Mouse (Mus musculus) frontal cortex, postnatal 36 days (tissue): ENCODE results near the gene Osbpl10.

Source experiments
- DNase-seq, 2 experiments: peaks; one replicate each; pipeline ENCODE4 v3.0.0; 2022; ENCODE audit warnings: low spot score in 2 of 2

Gene Osbpl10

DNA sequence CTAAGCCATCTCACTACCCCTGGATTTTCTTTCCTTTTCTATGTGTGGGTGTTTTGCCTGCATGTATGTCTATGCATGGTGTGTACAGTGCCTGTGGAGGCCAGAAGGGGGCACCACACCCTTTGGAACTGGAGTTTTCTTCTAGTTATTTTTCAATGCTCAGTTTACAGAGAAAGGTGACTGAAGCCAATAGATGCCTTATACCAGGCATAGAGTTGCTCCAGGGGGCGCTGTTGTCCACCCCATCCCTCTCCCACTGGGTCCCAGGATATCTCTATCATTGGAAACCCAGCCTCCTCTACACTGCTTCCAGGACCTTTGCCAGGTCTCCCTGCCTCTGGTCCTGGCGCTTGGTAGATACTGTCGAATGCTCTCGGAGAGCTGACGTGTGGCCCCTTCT is 184.7 kb downstream of the Osbpl10 start:
- peak in 1 of 2 experiments; percentile 36 for DNase-seq

DNA sequence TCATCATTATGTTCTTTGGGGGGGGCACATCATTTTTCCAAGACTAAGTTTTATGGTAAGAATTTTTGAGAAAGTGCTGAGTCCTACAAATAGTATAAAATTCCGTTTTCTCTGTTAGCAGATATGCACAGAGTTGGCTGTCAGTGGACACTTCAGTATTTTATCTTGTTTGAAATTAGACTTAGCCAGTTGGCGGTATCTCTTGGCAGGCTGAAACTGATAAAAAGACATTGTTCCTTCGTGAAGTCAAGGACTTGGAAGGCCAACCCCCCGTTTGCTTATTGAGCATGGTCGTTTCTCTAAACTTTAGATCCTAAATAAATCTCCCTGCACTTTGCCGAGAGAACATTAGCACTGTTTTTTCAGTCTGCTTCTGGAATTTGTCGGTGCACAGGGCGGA is 185.3 kb downstream of the Osbpl10 start:
- DNase-seq = no peak

DNA sequence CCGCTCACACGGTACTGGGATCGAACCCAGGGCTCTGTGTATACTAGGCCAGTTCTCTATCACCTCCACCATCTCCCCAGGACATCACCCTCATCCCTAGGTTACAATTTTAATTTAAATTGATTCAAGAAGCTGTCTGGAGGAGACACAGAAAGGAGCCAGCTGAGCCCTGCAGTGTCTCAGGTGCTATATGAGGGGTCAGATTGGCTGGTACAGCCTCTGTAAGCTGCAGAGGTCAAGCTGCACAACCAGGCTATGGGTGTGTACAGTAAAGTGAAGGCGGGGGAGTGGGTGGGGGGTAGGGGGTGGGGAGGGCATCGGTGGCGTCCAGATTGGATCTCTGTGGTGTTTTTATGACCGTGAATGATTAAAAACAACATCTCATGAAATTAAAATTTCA is 186.0 kb downstream of the Osbpl10 start:
- no peak for DNase-seq

DNA sequence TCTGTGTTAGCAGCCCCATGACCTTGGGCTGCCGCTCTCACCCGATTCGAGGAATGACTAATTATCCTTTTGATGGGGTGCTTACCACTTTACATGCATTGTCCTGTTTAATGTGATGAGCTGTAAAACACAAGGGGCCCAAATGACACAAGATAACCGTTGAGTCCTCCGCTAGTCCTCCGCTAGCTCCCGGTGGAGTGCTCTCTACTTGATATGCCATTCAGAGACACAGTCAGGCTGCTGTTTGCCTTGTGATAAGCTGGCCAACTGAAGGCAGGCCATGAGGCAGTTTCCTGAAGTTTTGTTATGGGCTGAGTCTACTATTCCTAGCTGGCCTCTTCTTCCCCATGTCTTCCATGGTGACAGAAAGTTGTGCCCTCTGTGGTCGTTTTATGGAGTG is 187.6 kb downstream of the Osbpl10 start:
- DNase-seq = no peak

DNA sequence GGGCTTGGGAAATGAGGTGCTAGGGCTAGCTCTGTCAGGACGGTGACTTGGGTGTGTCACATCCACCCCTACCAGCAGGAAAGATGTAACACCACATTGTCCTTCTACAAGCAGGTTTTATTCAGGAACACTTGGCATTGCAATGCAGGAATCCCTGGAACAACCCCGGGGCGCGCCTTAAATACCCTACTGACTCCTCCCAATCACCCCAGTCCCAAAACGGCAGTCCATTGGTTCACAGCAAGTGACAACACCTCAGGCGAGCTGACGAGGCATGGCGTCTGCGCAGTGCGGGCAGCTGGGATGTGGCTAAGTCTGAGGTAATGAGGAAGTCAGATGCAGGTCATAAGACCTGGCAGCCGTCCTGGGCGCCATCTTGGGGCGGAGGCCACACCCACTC is 191.2 kb downstream of the Osbpl10 start:
- DNase-seq = no peak

DNA sequence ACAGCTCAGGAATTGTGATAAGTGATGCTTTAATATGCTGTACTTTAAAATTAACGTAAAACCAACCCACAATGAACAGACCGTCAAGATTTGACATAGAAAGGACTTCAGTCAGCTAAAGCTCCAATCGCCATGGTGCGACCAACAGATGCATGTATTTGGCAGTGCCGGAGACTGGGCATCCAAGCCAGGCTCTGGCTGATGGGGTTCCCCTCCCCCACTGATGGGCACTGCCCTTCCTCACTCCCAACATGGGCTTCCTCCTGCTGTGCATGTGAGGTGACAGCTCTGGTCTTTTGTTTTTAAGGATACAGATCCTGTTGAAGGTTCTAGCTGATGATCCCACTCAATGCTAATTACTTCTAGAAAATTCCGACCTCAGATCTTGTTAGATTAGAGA is 193.7 kb downstream of the Osbpl10 start:
- no peak for DNase-seq

DNA sequence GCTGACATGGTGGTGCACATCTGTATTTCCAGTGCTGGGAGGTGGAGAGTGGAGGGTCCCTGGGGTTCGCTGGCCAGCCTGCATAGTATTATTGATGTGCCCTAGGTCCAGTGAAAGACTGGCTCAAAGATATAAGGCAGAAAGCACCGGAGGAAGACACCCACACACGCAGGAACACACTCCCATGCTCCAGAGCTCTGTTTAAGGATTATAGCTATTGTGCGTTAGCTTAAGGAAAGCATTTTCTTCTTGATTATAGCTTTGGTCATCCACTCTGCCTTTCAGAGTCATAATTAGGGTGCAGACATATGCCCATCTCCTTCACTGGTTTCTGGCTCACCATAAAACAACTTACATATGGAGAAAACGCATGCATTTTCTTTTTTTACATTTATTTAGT is 200.8 kb downstream of the Osbpl10 start:
- no peak for DNase-seq

DNA sequence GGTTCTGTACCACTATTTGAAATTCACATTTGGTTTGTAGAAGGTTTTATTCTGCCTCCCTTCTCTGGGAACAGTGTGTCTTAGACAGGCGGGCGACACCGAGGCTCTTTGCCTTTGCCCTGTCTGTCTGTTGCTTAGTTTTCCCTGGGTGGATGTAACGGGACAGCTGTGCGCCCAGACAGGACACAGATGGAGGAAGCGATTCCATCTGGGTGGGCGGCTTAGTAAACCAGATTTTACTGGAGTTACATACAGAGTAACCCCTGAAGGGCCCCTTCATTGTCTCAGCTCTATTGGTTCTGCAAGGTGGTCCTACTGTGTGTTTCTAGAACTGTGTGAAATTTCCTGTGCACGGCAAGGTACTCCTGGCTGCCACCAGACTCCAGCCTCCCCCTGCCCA is 201.6 kb downstream of the Osbpl10 start:
- peak in 1 of 2 experiments; percentile 22 for DNase-seq

DNA sequence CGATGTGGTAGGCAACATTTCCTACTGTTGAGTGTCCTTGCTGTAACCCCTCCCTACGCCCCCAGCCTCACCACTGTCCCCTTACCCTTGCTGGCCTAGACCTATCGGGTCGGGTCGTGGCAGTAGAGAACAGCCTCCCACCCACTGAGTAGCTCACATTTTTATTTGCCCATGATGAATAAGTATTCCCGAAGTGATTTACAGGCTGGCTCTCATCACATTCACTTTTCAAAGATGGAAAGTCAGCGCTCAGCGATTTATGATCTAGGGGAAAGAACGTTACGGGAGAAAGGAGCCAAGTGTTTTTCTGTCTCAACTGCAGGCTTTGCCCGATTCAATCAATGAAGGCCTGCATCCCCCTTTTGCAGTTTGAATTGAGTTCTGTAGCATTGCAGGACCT is 208.0 kb downstream of the Osbpl10 start:
- no peak for DNase-seq

DNA sequence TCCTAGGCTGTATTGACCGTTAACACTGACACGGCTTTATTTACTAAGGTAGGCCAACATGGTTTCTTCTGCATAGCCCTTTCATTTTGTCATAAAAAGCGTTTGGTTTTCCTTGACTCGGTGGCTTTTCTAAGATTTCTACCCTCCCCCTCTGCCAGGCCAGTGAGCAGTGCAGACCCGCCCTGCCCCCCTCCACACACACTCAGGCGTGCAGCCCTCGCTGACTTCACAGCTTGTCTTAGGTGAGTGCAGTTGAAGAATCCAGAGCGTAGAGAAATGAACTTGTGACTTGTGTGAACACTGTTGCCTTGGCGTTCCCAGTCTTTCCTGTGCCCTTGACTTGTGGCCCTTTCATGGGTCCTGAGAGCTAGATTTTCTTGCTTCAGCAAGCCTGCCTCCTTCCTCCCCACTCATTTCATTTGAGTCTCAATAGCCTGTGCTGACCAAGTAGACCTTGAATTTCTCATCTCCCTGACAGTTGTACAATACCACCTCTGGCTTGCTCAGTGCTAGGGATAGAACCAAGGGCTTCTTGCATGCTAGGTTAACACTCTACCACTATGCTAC is 212.1 kb downstream of the Osbpl10 start:
- no peak for DNase-seq

DNA sequence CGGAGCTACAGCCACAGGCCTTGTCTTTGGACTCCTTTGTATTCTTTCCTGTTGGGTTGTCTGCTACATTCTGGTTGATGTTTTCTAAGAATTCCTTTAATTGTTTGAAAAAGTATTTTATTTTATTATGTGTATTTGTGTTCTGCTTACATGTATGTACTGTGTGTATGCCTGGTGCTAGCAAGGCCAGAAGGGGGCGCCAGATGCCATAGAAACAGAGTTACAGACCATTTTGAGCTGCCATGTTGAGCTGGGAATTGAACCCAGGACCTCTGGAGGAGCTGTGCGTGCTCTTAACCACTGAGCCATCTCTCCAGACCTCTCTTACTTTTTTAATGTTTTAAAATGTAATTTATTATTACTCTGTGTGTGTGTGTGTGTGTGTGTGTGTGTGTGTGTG is 214.5 kb downstream of the Osbpl10 start:
- DNase-seq = no peak

DNA sequence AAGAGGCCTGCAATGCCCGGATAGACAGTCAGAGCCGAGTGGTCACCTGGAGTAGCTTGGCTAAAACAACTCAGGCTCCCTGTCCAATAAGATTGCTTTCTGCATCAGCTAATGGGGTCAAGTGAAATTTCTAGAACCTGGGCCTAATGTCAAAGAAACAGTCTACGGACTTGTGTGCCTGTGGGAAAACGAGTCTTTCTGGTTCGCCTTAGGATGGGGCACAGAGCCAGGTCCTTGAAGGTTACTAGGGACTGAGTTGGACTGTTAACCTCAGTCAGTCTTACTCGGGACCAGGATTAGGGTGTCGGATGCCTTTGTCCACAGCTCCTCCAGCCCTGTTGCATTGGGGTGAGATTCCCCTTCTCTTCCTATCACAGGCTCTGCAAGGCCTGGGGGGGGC is 218.7 kb downstream of the Osbpl10 start:
- no peak for DNase-seq

DNA sequence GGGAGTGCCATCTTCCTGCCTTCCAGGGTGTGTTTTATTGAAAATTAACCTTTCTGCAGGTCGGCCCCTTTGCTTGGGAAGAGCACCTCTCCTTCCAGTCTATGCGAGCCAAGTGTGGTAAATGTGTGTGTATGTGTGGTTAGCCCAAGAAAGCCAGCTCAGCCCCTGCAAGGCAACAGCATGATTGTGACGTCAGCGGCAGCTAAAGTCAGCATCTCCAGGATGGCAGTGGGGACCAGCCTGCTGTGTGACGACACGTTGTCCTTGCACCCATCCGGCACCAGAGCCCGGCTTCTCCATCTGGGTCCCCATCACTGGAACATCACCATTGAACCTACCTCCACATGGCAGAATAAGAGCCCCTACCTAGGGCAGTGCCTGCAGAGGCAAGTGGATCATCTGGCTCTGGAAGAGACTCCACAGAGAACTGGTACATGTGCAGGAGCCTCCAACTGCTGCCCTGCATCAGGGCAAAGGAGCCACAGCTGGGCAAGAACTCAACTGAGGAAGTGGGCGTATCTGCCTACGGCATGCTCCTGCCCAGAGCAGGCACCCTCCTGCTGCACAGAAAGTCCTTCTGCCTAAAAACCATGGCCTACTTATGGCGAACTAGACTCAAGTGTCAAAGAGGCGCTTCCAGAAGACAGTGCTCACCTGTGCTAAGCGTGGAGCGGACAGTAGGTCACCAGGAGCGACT is 221.9 kb downstream of the Osbpl10 start:
- DNase-seq = no peak

DNA sequence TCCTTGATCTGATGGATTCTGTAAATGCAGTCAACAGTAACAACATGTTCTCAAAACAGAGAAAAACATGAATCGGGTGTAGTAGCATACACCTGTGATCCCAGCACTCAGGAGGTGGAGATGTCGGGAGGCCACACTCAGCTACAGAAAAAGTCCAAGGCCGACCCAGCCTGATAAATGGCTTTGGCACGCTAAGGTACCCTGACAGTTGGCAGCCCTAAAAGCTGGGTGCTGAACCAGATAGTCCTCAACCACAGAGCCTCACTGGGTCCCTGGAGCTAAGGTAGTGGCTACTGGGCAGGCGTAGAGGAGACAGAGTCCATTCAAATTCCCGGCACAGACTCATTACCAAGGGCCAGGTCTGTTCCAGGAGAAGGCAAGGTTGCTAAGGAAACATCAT is 222.9 kb downstream of the Osbpl10 start:
- no peak for DNase-seq

DNA sequence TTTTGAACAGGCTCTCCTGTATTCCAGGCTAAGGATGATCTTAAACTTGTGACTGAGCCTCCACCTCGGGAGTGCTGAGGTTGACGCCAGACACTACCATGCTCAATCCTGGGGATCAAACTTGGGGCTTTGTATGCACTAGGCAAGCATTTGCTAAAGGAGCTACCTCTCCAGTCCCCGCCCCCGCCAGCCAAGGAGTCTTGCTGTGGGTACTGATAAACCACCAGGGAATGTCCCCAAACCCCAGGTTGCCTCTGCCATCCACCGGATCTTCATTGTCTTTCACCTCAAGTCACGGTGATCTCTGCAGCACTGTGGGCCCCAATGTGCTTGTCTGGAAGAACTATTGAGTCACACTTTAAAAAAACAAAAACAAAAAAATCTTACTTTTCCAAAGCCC is 224.8 kb downstream of the Osbpl10 start:
- DNase-seq = no peak

DNA sequence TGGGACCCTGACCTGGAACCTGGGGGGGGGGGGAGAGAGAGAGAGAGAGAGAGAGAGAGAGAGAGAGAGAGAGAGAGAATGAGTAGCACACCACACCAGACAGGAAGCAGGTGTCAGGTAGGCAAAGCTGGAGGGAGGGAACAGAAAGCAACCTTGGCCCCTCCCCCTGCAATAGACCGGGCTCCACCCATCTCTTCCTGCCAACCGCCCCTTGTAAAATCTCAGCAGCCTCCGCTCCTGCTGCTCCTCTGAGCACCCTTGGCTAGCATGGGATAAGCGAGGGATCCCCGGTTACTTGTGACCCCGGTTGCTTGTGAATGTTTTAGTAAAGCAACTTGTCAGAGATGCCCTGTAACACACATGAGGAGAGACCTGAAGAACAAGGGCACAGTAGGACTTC is 227.1 kb downstream of the Osbpl10 start:
- DNase-seq = no peak

DNA sequence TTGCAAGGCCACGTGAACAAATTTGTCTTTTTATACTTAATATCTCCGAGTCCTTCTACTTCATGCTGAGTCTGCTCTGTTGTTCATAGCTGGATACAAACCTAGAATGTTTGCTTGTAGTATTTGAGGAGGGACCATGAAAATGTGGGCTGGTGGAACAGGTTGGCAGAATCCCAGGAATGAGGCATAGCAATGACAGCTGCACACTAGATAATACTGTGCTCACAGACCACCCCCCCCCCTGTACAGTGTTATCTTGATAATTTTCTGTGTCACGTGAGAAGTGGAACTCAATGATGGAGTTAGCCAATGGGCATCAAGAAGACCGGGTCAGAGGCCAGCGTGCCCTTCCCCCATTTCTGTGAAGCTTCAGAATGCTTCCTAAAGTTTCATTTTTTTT is 227.8 kb downstream of the Osbpl10 start:
- DNase-seq = no peak

DNA sequence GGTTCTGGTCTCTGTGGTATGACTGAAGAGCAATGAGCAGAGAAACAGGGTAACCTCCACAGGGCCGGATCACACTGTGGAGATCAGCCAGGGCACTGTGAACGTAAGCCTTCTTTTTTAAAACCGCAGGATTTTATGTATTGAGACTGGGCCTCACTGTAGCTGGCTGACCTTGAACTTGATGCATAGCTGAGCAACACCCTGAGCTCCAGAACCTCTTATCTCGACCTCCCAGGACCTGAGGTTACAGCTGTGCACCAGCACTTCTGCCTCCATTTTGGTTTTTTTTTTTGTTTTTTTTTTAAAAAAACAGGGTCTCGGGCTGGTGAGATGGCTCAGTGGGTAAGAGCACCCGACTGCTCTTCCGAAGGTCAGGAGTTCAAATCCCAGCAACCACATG is 231.4 kb downstream of the Osbpl10 start:
- no peak for DNase-seq

DNA sequence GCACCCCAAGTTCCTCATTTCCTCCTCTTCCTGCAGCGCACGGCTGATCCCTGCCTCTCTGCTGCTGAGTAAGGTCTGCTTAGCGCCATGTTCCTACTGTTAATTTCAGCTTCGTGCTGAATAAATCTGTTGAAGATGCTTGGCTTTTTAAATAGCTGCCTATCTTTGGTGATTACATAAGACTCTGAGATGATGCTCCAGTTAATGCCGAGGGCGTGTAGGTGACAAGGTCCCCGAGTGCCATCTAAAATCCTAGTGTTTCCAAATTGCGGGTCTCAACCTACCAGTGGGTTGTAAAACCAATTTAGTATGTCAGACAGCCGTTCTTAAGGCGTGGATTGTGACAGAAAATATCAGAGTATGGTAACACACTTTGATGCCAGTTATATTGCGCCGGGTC is 232.2 kb downstream of the Osbpl10 start:
- DNase-seq = no peak

DNA sequence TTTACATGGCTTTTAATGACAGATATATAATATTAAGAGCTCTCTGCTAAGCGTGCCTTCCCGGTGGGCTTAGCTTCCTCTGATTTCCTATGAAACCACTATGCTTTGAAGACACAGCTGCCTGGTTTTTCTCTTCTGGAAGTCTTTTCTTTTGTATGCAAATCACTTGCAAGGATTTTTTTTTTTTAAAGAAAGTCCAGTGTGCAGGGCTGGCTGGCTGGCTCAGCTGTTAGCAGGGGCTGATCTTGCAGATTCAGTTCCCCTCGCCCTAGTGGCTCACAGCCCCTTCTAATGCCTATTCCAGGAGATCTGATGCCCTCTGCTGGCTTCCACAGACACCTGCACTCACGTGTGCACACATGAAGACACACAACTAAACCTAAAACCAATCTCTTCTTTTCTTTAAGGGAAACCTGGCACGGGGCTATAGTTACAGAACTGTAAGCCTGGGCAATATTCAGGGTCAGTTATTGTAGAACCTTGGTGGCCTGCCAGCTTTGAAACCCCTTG is 235.4 kb downstream of the Osbpl10 start:
- DNase-seq = no peak

DNA sequence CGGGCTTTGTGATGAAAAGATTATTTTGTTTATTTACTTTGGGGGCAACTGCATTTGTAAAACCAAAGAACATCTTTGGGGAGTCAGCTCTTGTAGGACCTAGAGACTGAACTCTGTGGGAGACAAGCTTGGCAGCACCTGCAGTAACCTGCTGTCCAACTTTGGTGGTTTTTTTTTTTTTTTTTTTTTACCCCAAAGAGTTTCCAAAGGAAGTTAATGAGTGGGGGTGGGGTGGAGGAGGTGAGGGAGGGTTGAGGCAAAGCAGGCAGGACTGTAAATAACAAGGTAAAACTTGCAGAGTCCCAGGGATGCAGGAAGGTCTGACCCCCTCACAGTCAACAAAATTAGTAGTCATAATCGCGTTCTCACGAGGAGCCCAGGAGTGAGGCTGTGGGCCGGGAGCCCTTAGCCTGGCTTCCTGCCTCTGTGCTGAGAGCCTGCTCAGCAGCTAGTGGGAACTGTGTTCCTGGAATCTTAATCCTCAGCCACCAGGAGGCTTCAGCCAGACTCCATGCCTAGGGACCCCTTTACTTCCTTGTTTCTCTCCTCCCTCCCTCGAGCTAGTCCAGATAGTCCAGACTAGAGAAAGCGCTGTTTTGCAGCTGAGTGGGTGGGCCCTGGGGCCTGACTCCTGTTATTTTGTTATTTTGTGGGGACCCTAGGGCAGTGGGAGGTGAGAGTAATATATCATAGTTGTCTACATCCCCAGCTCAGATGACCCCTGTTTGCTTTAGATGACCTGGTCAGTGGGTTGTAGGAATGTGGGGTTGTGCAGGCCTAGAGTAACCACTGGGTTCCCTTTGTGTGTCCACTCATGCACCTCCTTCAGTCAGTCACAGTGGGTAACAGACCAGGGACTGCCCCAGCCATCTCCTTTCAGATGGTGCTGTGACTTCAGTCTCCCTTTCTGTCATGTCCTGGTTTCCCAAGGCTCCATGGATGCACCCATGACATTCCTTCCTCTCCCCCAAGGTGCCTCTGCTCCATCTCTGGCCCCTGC is 236.5 kb downstream of the Osbpl10 start:
- DNase-seq = no peak

DNA sequence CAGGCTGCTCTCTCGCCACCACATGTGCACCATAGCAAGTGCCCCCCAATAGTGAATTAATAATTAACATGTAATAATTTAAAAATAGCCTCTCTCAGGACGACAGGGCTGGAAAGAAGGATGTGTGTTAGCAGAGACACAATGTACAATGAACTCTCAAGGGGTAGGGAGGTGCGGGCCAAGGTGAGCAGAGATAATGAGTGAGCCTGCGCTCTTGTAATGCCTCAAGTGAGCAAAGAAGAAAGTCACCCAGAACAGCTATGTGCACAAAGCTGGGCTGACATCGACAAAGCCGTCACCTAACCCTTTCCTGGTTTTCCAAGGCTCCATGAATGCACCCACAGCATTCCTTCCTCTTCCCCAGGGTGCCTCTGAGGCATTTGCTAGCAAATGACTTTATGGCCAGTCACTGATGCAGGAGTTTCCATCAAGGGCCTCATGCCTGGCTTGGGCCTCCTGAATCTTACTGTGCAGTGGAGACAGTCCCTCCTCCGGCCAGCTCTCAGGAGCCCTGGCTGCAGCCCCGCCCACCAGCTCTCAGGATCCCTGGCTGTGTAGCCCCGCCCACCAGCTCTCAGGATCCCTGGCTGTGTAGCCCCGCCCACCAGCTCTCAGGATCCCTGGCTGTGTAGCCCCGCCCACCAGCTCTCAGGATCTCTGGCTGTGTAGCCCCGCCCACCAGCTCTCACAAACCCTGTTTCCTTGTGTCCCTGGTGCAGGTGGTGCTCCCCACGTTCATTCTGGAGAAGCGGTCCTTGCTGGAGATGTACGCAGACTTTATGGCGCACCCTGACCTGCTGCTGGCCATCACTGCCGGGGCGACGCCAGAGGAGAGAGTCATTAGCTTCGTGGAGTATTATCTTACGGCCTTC is 237.7 kb downstream of the Osbpl10 start:
- no peak for DNase-seq
